Mouse (Mus musculus): ENCODE measurements around the gene Lix1l.

Gene Lix1l

DNA sequence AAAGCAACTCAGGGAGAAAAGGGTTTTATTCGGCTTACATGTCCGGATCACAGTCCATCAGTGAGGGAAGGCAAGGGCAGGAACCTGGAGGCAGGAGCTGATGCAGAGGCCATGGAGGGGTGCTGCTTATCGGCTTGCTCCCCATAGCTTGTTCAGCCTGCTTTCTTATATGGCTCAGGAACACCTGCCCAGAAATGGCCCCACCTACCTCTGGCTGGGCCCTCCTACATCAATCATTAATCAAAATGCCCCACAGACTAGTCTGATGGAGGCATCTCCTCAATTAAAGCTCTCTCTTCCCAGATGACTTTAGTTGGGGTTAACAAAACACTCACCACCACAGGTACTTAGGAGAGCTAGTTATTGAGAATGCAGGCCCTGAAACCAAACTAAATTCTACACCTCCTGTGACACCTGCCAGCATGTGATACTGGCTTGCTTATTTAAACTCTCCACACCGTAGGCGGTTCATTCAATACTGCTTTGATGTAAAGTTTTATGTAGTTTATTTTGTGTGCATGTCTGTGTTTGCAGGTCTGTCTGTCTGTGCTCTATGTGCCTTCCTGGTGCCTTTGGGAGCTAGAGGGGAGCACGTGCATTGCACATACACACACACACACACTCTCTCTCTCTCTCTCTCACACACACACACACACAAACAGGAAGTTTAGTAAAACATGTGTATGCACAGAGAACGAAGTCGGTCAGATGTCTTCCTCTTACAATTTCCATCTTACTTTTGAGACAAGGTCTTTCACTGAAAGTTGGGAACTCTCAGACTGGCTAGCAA, 34.1 kb upstream of the Lix1l start:
- DNase-seq (ENCODE audit: low spot score) = no peak

DNA sequence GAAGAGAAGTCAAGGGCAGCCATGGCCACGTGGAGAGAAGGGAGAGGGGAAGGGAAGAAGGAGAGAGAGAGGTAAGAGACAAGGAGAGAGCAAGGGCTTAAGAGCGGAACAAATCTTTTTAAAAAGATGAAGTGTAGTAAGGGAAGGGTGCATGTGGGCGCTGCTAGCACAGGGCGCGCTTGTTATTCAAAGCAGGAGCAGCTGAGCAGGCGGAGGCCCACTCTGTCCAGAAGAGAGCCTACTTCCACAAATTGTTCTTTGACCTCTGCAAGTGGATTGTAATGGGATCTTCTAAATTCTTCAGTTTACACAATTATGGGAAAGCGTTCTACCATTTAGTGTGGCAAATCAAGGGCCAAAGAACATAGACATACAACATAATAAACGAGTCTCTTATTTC, 32.3 kb upstream of the Lix1l start:
- no peak for DNase-seq (ENCODE audit: low spot score)

DNA sequence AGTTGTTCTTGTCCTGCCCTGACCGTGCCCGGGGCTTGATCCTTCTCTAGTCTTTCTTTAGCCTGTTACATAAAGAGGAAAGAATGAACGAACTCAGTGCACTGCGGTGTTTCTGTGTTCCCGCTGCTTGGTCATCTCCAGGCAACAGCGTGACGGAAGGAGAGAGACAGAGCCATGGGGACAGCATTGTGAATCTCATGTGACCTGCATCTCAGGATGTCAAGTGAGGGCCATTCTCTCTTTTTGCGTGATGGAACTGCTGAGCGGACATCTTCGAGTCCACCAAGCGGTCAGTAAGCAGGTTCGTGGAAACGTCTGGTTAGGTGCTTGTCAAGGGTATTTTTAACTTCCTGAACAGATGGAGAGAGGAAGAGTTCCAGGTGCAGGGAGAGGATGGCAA, 31.4 kb upstream of the Lix1l start:
- no peak for DNase-seq (ENCODE audit: low spot score)

DNA sequence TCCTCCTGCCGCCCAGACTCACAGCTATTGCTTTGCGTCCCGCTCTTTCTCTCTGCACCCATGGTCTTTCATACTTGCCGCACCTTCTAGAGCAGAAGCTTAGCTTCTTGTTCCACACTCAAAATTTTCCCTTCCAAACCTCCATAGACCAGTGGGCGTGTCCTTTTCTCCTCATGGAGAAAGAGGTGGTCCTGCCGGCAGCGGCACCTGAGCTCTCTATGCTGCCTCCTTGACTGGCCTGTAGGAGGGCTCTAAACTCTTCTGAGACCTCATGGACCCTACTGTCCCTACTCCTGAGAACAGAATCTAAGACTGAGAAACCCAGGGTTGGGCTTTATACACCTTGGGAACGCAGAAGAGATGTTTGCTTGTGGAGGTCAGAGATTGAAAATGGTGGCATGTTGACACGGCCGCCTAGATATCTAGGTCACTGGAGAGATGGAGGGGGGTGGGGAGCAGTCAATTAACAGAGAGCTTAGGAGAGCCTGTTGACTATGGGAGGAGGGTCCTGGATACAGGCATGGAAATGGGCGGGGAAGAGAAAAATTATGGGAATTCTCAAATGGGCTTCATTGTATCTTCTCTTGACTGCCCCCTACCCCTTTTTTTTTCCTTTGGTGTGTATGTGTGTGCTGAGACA, 30.9 kb upstream of the Lix1l start:
- DNase-seq (ENCODE audit: low spot score) = no peak

DNA sequence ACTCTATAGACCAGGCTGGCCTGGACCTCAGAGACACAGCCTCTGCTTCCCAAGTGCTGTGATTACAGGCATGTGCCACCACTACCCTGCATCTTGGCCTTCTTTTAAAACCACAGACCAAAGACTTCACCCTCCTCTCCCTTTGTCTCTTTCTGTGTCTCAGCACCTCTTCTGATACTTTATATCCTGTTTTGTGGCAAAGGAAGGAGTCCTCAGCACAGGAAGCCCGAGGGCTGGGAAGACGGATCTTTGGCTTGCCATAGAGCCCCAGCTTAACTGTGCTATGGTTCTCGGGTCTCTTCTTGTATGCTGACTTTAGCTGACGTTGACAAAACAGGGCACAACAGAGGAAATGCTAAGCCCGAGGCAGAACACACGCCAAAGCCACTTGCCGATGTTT, 30.3 kb upstream of the Lix1l start:
- DNase-seq (ENCODE audit: low spot score) = no peak

DNA sequence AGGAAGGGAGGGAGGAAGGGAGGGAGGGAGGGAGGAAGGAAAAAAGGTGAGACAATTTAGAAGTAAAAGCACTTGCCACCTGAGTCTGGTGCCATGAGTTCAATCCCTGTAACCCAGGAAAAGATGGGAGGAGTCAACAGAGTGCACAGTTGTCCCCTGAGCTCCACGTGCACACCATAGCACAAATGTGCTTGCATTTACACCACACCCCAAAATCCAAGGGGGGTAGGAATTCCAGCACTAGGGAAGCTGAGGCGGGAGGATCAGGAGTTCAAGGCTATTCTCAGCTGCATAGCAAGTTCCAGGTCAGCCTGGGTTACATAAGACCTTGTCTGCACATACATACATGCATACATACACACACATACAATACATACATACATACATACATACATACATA, 29.6 kb upstream of the Lix1l start:
- DNase-seq (ENCODE audit: low spot score) = no peak

DNA sequence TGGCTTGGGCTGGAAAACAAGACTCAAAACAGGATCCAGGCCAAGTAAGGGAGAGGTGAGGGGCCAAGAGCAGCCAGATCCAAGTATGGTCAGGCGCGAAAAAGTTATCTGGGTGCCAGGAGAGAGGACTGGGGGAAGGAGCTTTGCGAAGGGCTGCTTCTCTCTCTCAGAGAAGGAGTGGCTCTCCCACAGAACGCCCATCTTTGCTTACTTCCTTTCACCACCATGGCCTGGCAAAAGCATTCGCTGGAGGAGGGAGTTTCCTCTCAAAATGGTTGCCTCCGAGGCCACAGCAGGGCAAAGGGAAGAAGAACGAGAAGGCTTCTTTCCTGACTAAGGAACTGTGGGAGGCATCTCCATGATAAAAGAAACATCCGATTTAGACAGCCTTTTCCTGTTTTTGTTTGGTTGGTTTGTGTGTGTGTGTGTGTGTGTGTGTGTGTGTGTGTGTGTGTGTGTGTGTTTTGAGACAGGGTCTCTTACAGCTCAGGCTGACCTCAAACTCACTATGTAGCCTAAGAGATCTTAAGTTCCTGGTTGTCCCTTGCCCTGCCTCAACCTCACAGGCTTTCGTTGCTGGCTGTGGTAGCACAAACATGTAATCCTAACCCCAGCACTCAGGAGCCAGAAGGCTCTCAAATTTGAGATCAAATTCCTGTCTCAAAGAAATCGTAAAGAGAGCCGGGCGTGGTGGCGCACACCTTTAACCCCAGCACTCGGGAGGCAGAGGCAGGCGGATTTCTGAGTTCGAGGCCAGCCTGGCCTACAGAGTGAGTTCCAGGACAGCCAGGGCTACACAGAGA, 28.9 kb upstream of the Lix1l start:
- DNase-seq (ENCODE audit: low spot score) = peak; percentile 30

DNA sequence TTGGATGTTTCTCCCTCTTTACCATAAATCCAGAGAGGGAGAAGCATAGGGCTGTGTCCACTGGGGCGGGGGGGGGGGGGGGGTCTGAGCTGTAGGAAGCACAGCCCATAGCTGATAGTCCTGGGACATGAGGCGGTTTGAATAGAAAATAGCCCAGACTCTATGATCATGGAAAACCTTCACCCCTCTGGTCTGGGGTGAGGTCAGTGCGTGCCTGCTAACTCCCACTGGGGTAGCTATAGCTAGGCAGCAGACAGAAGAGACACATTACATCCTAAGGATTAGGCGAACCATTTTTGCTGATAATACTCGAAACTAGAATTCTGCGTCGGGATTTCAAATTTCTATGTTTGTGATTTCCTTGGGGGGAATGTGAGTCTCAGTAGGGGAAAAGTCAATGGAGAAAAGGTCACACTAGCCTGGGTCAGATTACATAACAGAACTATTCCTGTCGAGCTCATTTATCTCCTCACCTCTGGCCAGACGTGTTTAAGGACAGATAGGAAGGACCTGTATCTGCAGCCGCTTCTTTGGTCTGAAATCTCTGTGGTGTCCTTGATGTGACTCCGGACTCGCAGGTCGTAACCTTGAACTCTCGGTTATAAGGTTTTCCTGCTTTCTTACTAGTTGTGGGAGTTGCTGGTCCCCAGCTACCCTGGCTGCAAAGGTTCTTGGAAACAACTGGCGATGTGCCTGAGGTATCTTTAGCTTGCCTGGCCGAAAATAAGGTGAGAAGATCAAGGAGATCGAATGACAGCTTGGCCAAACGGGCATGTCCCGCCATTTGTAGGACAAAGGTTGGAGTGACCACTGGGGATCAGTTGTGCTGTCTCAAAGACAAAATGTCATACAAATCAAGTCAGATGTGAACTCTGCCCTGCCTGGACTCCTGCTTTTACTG, 27.1 kb upstream of the Lix1l start:
- no peak for DNase-seq (ENCODE audit: low spot score)

DNA sequence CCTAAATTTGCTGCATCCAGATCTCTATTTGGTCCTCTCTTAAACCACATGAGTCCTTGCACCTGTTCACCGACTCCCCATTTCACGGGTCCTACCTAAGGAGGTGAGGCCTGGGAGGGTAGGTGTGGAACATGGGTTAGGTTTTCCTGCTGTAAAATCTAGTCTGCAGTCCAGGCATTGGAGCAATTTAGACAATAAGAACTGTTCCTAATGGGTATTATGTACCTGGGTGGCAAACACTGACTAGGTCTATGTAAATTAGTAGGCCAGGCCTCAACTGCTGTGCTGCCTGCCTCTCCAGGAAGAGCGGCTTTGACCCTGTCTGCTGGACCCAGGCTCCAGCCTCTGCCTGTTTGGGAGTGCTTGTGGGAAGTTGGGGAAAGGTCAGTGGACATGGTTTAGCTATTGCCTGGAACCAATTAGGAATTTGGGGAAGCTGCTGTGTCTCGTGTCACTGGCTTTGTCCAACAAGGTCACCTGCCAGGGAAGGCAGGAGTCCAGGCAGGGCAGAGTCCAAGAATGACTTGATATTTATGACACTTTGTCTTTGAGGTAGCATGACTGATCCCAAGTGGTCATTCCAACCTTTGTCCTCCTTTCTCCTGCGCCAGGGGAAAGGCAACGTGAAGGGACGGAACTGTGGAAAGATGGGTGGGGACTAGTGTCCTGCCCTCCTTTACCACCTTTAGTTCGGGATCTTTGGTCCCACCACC, 25.5 kb upstream of the Lix1l start:
- peak; percentile 96 for DNase-seq (ENCODE audit: low spot score)

DNA sequence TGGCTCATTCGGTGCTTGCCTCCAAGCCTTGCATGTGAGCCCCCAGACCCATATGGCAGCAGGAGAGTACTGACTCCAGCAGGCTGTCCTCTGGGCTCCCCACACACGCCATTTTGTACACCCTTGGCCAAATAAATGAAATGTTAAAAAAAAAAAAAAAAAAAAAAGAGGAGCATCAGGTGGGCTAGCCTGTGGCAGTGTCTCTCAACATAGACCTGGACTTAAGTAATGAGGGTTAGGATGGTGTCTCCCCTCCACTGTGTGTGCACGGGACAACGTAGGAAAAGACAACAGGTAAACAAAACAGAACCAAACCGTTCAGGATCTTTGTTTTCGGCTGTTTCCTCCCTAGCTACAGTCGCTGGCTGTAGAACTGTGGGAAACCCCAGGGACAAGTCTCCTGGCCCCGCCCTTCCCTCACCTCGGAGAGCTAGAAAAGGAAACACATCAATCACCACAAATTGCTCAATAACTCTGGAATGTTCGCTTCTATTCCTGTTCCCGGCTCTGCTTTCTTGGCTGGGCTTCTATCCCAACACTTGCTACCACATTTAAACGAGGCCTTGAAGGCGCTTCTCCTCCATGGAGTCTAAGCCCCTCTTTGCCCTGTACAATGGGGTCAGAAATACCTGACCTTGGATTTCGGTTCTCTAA, 24.8 kb upstream of the Lix1l start:
- peak; percentile 91 for DNase-seq (ENCODE audit: low spot score)

DNA sequence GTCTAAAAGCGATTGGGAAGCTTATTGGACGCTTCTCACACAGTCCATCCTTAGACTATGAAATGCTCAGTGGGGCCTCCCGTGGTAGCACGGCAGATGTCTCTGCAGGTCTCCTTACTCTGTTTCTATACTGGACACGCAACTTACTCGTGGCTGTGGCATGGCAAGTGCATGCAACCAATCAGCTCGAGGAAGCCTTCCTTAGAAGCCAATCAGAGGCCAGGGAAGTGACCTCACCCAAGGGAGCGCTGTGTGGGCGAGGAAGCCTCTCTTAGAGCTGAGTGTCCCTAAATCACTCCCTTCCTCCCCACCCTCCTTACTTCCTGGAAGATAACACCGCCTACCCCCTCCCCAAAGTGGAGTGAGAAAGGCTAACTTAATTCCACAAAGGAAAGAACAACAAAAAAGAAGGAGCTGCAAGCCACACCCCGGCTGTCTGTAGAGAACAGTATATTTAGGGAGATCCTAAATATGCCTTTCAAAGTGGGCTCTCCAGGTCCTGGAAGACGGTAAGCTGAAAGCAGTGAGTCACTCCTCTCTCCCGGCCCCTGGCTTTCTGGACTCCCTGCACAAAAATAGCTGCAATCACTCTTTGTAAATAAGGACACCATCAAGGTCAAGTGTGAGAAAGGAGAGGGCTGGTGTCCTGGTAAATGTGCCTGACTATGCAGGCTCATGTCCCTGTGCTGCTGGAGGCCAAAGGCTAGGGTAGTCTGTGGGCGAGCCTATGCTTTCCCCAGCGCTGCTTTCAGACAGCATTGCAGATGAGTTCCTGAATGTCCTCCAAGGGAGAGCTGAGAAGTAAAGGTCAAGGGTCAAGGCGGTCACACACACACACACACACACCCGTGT, 24.0 kb upstream of the Lix1l start, which contains the start of gene Gm16253:
TSS of gene Gm16253 (plus strand) at position 295 of the 852 bp plus-strand sequence.
- DNase-seq (ENCODE audit: low spot score) = peak; percentile 94

DNA sequence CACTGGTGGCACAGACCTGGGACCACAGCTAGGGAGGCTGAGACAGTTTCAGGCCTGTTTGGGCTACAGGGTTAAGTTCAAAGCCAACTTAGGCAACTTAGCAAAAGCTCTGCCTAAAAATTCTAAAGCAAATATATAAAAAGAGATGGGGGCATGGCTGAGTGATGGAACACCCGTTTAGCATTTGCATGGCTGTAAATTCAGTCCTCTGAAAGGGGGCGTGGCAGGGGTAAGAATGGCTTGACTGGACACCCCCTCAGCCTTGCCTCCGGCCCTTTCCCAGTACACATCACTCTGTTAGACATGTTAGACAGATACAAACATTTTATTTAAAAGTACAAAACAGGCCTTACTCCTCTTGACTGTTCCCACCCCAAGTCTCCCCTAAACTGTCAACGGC, 23.4 kb upstream of the Lix1l start:
- DNase-seq (ENCODE audit: low spot score) = no peak

DNA sequence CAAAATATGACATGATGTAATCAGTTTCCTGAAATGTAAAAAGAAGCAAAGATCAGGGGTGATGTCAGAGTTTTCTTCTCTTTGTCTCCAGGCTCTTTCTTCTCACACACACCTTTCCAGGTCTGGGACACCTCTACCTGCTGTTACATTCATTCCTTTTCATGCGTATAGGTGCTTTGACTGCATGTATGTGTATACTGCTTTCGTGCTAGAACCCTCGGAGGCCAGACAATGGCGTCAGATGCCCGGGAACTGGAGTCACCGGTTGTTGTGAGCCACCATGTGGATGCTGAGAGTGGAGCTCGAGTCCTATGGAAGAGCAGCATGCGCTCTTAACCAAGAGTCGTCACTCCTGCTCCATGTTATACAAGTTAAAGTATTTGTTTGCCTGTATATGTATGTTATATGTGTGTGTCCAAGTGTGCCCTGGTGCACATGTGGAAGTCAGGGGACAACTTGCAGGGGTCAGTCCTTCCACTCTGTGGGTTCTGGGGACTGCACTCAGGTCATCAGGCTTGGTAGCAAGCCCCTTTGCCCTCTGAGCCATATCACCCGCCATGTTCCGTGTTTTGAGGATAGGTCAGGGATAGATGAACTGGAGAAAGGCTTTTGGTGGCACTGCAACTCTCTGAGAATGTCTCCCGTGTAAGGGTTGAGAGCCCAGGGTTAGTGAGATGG, 22.2 kb upstream of the Lix1l start:
- no peak for DNase-seq (ENCODE audit: low spot score)

DNA sequence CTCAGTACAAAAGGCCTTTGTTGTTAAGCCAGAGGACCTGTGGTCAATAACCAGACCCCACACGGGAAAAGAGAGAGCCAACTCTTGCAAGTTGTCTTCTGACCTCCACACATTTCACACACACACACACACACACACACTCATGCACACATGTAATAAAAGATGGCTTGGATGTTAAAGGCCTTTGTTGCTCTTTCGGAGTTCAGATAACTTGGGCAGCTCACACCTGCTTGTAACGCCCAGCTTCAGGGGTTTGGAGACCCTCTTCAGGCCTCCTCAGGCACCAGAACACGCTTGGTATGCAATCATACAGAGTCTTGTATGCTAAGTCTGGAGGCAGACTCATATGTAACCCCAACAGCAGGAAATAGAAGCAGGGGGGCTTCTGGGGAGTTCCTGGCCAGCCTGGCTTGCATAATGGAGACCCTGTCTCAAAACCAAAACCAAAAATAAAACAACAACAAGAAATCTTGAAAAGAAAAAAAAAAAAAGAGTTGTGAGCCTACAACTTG, 21.7 kb upstream of the Lix1l start:
- DNase-seq (ENCODE audit: low spot score) = no peak

DNA sequence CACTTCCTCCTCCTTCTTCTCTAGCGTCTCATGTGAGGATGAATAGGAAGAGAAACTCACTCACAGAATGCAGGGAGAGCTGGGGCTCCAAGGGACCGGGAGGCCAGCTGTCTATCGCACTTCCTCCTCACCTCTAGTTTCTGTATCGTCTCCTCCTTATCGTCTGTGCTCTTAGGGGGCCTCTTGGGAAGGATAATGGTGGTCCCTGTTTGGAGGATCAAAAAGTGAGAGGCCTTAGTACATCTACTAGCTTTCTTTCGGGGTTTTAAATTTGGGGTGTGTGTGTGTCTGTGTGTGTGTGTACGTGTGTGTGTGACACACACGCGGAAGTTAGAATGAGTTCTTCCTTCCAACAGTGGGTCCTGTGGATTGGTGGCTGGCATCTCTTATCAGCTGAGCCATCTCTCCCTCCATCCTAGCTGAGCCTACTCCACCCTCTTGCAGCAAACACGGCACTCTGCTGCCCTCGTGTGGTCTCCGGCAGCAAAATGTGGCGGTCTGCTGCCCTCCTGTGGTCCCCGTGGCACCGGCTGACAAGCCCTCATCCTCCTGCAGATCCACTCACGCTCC, 21.0 kb upstream of the Lix1l start:
- DNase-seq (ENCODE audit: low spot score) = peak; percentile 94

DNA sequence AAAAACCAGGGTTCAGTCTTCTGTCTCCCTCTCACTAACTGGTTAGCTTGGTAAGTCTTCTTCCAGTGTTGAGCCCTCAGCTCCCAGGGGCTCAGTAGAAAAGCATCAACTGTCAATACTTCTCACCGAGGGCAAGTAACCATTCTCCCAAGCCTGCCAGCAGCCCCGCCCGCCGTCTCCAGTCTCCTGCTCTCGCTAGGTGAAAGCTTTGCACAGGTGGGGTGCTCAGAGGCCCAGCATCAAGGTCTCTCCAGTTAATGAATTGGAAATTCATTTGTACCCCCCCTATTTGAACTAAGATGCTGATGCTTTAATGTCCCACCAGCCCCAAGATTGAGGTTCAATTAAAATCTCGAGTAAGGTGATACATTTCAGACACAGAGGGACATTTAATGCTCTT, 19.8 kb upstream of the Lix1l start:
- no peak for DNase-seq (ENCODE audit: low spot score)

DNA sequence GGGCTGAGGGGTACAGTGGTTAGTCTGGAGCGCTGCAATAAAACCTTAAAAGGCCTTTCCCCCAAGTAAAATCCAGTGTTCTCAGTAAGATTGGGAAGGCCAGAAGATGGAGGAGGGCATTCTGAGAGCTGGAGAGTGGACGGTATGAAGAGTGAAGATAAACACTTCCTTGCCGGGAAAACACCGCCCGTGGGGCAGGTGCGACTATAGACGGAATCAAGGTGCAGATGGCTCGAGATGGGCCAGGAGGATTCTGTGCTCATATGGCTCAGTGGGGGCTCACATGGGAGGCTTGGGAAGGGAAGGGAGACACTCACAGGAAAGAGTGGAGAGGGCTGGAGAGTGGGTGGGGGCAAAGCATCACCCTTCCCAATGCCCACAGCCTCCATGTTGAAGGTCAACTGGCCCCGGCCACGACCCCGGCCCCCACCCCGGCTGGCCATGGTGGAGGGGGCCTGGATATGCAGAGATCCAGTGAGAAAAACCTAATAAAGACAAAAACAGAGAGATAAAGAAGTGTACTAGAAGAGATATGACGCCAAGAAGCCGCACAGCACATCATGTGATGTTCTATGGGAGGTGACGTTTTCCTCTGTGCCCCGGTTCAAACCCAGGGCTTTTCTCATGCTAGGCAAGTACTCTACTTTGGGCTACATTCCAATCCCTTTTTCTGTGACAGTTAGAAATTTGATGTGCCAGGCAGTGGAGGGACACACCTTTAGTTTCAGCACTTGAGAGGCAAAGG, 19.0 kb upstream of the Lix1l start:
- DNase-seq (ENCODE audit: low spot score) = no peak

DNA sequence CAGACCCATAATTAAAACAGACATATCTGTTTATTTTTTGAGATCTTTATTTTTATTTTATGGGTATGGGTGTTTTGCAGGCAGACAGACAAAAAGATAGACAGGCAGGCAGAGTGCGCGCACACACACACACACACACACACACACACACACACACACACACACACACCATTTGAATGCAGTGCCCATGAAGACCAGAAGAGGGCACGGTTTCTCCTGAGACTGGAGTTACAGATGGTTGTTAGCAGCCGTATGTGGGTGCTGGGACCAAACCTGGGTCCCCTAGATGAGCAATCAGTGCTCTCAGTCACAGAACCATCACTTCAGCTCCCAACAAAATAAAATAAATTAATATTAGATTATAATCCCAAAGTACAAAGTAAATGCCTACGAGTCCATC, 17.6 kb upstream of the Lix1l start:
- DNase-seq (ENCODE audit: low spot score) = no peak
